Mouse (Mus musculus): ENCODE results near the gene Defb25. TPM values are rescaled to one million over a fixed set of nuclear protein-coding genes. Genes with fewer than 3 reads are reported as not detected.

The Defb25 gene
- polyA plus RNA-seq, 2 experiments, result 0.68 to 3.2 TPM

- H3K27ac ChIP-seq (replicated peaks; ENCODE audit: low read depth, low read length), result no peak overlapping the region
- H3K4me1 ChIP-seq (ENCODE audit: control insufficient read depth, insufficient read depth, low read length), result no peaks in the 10 kb centered on the region
- no peak overlapping the region for H3K9ac ChIP-seq (ENCODE audit: low read depth, low read length, severe bottlenecking)
- no peak for TF ChIP-seq POLR2A (IDR thresholded peaks at IDR 0.05; ENCODE audit: borderline replicate concordance, extremely low read depth, insufficient read depth, insufficient read length)
- H3K4me3 ChIP-seq (replicated peaks; ENCODE audit: low read length), result no peak overlapping the region
- WGBS, result 69% methylated on average over 10 of the region's 10 CpGs
- ATAC-seq (ENCODE audit: low FRiP score, low read depth) (no peak), DNase-seq (ENCODE audit: low spot score) (no peak)
- no peaks in the 10 kb centered on the region for H3K27me3 ChIP-seq (ENCODE audit: control insufficient read depth, insufficient read depth, low read length)
- no peaks in the 10 kb centered on the region for H3K36me3 ChIP-seq (ENCODE audit: control insufficient read depth, insufficient read depth, low read length)
- H3K9me3 ChIP-seq (ENCODE audit: control insufficient read depth, low read length), result no peaks in the 10 kb centered on the region
- no peak overlapping the region for H3K4me2 ChIP-seq (replicated peaks; ENCODE audit: low read depth, low read length, severe bottlenecking)
Measured at GRCm38 (mm10) chr2:152652901-152653620, 30.2 kb upstream of the Defb25 start.

GRCm38 (mm10) chr2:152639406-152640113, 16.7 kb upstream of the Defb25 start:
- Histone ChIP-seq H3K27ac (replicated peaks; ENCODE audit: low read depth, low read length) (no peak overlapping the region), H3K4me2 (replicated peaks; ENCODE audit: low read depth, low read length, severe bottlenecking) (no peak overlapping the region), H3K36me3 (ENCODE audit: control insufficient read depth, insufficient read depth, low read length) (no peaks in the 10 kb centered on the region), H3K9me3 (ENCODE audit: control insufficient read depth, low read length) (no peaks in the 10 kb centered on the region), H3K4me1 (ENCODE audit: control insufficient read depth, insufficient read depth, low read length) (peaks cover 14% of the 10 kb centered on the region), H3K27me3 (ENCODE audit: control insufficient read depth, insufficient read depth, low read length) (no peaks in the 10 kb centered on the region), H3K9ac (ENCODE audit: low read depth, low read length, severe bottlenecking) (no peak overlapping the region), H3K4me3 (replicated peaks; ENCODE audit: low read length) (no peak overlapping the region)
- no peak for DNase-seq (ENCODE audit: low spot score)
- no peak for ATAC-seq (ENCODE audit: low FRiP score, low read depth)
- WGBS, result 25% methylated on average over 11 of the region's 11 CpGs
- TF ChIP-seq POLR2A (IDR thresholded peaks at IDR 0.05; ENCODE audit: borderline replicate concordance, extremely low read depth, insufficient read depth, insufficient read length), result no peak

- TF ChIP-seq POLR2A (IDR thresholded peaks at IDR 0.05; ENCODE audit: borderline replicate concordance, extremely low read depth, insufficient read depth, insufficient read length), result no peak
- H3K4me2 ChIP-seq (replicated peaks; ENCODE audit: low read depth, low read length, severe bottlenecking), result no peak overlapping the region
- H3K9me3 ChIP-seq (ENCODE audit: control insufficient read depth, low read length), result no peaks in the 10 kb centered on the region
- no peak overlapping the region for H3K4me3 ChIP-seq (replicated peaks; ENCODE audit: low read length)
- DNase-seq (ENCODE audit: low spot score) (no peak), ATAC-seq (ENCODE audit: low FRiP score, low read depth) (no peak)
- no peak overlapping the region for H3K9ac ChIP-seq (ENCODE audit: low read depth, low read length, severe bottlenecking)
- no peak overlapping the region for H3K27ac ChIP-seq (replicated peaks; ENCODE audit: low read depth, low read length)
- H3K27me3 ChIP-seq (ENCODE audit: control insufficient read depth, insufficient read depth, low read length), result no peaks in the 10 kb centered on the region
- peaks cover 14% of the 10 kb centered on the region for H3K4me1 ChIP-seq (ENCODE audit: control insufficient read depth, insufficient read depth, low read length)
- H3K36me3 ChIP-seq (ENCODE audit: control insufficient read depth, insufficient read depth, low read length), result no peaks in the 10 kb centered on the region
- 66% methylated on average over 6 of the region's 6 CpGs for whole genome bisulfite sequencing
Measured at GRCm38 (mm10) chr2:152638865-152639264, 16.0 kb upstream of the Defb25 start.

- no peak for TF ChIP-seq POLR2A (IDR thresholded peaks at IDR 0.05; ENCODE audit: borderline replicate concordance, extremely low read depth, insufficient read depth, insufficient read length)
- Histone ChIP-seq H3K4me2 (replicated peaks; ENCODE audit: low read depth, low read length, severe bottlenecking) (no peak overlapping the region), H3K4me3 (replicated peaks; ENCODE audit: low read length) (no peak overlapping the region), H3K36me3 (ENCODE audit: control insufficient read depth, insufficient read depth, low read length) (no peaks in the 10 kb centered on the region), H3K4me1 (ENCODE audit: control insufficient read depth, insufficient read depth, low read length) (peaks cover 18% of the 10 kb centered on the region), H3K9me3 (ENCODE audit: control insufficient read depth, low read length) (no peaks in the 10 kb centered on the region), H3K27me3 (ENCODE audit: control insufficient read depth, insufficient read depth, low read length) (no peaks in the 10 kb centered on the region), H3K27ac (replicated peaks; ENCODE audit: low read depth, low read length) (no peak overlapping the region), H3K9ac (ENCODE audit: low read depth, low read length, severe bottlenecking) (no peak overlapping the region)
- DNase-seq (ENCODE audit: low spot score) (no peak), ATAC-seq (ENCODE audit: low FRiP score, low read depth) (no peak)
- 75% methylated on average over 4 of the region's 4 CpGs for WGBS
Measured at GRCm38 (mm10) chr2:152637381-152637780, 14.5 kb upstream of the Defb25 start.

GRCm38 (mm10) chr2:152637006-152637322, 14.1 kb upstream of the Defb25 start:
- Histone ChIP-seq H3K9me3 (ENCODE audit: control insufficient read depth, low read length) (no peaks in the 10 kb centered on the region), H3K4me1 (ENCODE audit: control insufficient read depth, insufficient read depth, low read length) (peaks cover 18% of the 10 kb centered on the region), H3K4me3 (replicated peaks; ENCODE audit: low read length) (no peak overlapping the region), H3K36me3 (ENCODE audit: control insufficient read depth, insufficient read depth, low read length) (no peaks in the 10 kb centered on the region), H3K27ac (replicated peaks; ENCODE audit: low read depth, low read length) (no peak overlapping the region), H3K27me3 (ENCODE audit: control insufficient read depth, insufficient read depth, low read length) (no peaks in the 10 kb centered on the region), H3K9ac (ENCODE audit: low read depth, low read length, severe bottlenecking) (no peak overlapping the region), H3K4me2 (replicated peaks; ENCODE audit: low read depth, low read length, severe bottlenecking) (no peak overlapping the region)
- 68% methylated on average over 6 of the region's 6 CpGs for WGBS
- no peak for TF ChIP-seq POLR2A (IDR thresholded peaks at IDR 0.05; ENCODE audit: borderline replicate concordance, extremely low read depth, insufficient read depth, insufficient read length)
- DNase-seq (ENCODE audit: low spot score) (no peak), ATAC-seq (ENCODE audit: low FRiP score, low read depth) (no peak)
